Mouse (Mus musculus): ENCODE measurements around the gene Aebp2. TPM values are rescaled to one million over a fixed set of nuclear protein-coding genes. Genes with fewer than 3 reads are reported as not detected.
A peak's percentile ranks its signal among the peaks of the same experiment; 100 is the strongest.

Aebp2 gene
- total RNA-seq, 4 experiments from 2014 or later: 32.8 to 40.1 (median 34.9) TPM

DNA sequence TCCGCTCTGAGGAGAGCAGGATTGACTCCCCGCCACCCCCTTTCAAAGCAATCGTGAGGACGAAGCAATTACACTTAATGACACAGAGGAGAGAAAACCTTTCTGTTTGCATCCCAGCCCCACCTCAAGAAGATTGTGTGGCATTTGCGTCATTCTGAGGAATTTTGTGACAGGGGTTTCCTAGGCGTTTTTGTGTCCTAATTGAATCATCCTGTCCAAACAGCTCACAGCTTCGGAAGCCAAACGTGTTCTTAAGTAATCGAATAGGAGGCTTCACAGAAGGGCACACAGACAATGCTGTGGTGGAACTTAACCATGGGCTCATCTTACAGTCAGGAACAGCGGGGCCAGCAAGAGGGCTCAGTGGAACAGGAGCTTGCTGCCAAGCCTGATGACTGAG lies 15.9 kb upstream of the Aebp2 start:
- no peak for DNase-seq (ENCODE audit: low spot score)

DNA sequence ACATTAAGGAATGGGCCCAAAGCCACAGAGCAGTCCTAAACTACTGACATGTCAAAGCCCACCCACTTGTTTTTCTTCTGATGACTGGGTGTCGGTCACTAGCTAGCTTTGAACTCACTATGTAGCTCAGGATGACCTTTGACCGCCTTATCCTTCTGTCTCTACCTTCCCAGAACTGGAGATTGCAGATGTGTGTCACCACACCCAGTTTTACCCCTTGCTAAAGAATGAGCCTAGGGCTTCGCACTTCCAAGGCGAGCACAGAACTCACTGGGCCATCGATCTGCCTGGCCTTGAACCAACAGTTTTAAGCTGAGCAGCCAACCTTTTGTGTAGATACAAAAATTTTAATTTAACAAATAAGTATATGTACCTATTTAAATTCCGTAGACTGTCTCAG lies 13.8 kb upstream of the Aebp2 start:
- DNase-seq (ENCODE audit: low spot score): no peak

DNA sequence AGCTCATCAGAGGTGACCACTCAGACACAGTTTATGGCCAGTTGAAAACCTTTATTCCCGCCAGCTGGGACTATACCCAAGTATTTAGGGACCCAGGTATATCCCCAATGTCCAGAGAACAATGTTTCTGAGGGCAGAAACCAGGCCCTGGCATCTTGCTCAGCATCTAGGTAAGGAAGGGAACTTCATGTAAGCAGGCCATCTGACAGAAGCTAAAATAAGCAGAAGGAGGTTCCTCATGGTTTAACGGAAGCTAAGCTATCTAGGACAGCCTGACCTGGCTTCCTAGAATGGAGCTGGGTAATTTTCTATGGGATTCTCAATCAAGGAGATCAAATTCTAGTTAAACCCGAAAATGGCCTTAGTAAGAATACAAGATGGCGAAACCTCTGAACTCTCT lies 12.9 kb upstream of the Aebp2 start:
- no peak for DNase-seq (ENCODE audit: low spot score)

DNA sequence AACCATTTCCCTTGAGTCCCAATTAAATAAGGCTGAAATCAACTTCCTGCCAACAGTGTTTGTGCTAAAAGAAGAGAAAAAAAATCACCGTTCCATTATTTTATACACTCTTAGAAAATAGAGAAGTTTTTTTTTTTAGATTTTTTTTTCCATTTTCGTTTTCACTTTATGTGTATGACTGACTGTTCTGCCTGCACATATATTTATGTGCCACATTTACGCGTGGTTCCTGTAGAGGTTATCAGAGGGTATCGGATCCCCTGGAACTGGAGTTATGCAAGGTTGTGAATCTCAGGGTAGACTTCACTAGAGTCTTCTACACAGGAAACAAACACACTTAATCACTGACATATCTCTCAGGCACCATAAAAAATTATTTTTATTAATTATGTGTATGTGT lies 12.3 kb upstream of the Aebp2 start:
- DNase-seq (ENCODE audit: low spot score): no peak

DNA sequence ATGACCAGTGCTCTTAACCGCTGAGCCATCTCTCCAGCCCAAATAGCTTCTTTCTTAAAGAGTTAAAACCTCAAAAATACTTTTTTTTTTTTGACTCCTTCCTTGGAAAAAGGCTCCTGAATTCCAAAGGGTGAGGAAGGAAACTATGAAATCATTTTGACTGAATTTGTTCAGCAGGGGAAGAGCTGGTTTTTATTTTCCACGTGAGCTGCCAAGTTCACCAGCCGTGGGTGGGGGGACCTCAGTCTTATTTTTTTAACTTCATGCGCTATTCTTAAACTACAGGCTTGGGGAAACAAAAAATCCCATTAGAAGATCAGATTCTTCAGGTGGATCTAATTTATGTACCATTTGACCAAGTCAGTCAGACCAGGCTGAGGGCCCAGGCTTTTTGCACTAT lies 11.2 kb upstream of the Aebp2 start:
- no peak for DNase-seq (ENCODE audit: low spot score)

DNA sequence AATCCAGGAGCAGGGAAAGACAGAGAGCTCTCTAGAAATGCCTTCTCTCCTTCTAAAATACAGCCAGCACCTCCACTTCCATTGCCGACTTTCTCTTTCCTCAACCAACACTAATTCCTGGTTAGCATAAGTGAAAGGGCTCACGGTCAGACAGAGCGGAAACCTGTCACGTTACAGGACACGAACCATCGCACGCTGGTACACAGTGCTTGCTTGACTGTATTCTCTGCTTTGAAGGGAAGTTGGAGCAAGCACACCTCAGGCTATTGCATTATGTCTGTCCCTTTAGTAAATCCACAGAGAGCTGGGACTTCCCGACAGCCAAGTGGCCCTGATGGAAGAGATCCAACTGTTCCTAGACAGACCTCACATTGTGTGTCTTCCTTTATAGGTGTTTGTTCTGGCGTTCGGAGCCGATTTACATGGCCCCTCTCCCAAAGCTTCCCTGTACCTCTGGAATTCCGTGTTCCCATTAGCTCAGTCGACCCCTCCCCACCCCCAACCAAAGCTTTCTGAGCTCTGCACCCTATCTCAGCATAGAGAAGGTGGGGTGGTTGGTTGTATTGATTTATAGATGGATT lies 10.5 kb upstream of the Aebp2 start:
- peak; percentile 14 for DNase-seq (ENCODE audit: low spot score)

DNA sequence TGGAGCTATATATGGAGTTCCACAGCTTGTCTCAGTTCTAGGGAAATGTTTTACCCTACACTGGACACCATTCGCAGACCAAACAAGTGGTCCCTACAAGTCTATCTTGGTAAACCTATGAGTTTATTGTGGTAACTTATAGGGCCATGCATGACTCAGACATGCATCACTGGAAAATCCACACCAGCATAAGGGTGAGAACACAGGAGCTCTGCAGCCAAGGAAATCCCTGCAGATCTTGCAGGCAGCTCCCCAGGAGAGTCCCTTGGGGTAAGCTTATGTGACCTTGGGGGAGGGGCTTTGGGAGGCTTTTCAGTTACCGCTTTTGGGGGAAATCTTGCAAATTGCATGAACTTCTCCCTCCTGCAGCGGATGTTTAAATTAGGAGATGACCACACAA lies 8.6 kb upstream of the Aebp2 start:
- no peak for DNase-seq (ENCODE audit: low spot score)

DNA sequence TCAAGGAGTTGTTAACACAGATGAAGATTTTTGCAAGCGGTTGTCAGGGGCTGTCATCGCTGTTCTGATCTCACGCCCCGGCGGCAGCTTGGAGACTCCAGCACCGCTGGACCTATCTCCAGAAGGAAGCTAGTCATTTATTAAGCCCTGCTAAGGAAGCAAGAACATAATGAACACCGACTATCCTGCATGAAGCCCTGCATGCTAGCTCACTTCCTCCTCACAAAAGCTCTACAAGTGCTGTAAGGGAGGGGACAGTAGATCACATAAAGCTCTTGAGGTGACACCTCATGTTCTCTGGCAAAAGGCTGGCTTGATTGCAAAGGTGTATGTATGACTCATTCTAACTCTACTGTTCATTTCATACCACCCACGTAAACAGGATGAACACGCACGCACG lies 7.8 kb upstream of the Aebp2 start:
- DNase-seq (ENCODE audit: low spot score): no peak

DNA sequence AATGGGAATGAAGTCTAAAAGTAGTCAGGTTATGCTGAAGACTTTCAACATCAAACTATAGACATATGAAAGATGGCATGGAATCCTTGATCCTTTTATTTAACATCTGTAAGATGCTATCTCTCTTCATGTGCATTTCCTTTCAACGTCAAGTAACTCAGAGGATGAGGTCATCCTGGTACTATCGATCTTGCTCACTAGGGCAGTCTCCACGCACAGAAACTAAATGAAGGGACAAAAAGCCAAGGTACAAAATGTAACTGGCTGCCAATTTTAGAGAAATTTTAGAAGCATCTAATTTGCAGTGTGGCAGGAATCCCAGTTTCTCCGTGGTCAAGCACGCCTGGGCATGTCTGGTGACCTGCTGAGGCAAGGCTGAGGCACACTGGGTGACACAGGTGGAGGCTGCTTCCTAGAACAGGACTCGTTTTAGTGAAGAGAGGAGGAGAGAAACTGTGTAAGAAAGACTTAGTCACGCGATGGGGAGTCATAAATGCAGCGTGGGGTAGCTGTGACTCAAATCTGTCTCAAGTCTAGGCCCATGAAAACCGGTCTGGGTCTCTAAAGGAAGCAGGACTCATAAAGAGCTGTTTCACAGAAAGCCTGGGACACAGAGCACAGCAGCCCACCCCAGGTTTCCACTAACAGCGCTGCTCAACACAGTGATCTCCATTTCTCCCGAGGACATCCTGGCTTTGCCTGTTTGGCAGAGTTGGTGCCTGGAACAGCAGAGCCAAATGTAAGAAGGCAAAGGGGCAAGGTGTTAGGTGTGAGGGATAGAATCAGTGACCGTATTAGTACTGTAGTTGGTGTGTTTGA lies 1.7 kb upstream of the Aebp2 start:
- DNase-seq (ENCODE audit: low spot score): no peak

DNA sequence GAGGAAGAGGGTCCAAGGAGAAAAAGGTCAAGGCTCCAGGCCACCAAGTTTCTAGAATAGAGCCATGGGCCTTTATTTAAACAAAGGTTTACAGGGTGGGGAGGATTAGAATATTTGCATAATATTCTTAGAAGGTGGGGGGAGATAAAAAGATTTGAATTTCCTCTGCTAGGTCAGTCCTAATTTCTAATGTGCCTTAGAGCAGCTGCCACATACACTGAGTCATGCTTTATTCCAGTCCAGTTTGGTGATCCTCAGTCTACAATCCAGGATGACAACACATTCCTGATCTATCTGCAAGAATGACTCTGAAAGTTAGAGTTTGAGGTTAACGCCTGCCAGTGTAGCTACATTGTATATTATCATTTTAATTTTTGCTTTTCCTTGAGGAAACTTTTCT lies 841 bp upstream of the Aebp2 start:
- DNase-seq (ENCODE audit: low spot score): no peak

DNA sequence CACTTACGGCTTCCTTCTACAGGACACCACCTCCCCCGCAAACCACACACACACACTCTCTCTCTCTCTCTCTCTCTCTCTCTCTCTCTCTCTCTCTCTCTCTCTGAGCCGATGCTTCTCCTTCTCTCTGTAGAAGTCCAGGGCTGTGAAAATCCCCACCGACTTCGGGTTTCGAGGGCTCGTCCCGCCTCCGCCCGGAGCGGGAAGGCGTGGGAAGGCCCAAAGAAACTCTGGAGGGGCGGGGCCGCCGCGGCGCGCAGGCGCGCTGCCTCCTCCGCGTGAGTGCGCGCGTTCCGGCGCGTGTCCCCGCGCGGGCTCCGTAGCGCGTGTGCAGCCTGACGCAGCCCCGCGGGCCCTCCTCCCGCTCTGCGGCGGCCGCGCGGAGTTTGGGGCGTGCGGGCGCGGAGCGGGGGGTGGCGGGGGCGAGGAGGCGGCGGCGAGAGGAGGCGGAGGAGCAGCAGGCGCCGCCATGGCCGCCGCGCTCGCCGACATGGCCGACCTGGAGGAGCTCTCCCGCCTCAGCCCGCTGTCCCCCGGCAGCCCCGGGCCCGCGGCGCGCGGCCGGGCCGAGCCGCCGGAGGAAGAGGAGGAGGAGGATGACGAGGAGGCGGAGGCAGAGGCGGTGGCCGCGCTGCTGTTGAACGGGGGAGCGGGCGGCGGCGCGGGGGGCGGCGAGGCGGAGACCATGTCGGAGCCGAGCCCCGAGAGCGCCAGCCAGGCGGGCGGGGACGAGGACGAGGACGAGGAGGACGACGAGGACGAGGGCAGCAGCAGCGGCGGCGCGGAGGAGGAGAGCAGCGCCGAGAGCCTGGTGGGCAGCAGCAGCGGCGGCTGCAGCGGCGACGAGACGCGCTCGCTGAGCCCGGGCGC lies 998 bp downstream of the Aebp2 start:
- DNase-seq (ENCODE audit: low spot score): peak; percentile 88

DNA sequence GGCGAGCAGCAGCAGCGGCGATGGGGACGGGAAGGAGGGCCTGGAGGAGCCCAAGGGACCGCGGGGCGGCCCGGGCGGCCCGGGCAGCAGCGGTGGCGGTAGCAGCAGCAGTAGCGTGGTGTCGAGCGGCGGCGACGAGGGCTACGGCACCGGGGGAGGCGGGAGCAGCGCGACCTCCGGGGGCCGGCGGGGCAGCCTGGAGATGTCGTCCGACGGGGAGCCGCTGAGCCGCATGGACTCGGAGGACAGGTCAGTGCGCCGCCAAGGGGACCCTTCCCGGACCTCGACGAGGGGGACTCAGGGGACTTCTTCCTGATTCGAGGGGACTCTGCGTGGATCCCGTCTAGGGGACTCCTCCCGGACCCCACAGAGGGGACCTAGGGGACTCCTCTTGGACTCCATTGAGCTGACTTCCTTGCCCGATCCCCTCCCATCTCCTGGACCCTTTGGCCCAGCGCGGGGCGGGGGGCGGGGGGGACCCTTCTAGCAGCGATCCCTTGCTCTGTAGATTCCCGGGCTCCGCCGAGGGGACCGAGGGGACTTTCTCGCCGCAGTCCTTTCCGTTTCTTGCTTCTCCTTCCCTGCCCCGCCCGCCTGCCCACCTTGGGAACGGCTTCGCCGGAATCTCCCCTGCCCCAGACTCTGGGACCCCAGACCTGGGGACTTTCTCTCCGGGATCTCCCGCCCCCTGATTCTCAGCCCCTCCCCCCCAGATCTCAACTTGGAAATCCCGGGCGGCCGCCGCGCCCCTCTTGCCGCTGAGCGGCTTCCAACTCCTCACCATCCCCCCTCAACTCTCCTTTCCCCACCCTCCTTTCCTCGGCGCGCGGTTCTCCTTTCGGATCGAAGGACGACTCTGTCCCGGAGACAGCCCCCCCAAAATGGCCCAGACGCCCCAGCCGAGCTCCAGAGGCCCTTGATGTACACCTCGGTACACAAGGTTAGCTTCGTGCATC lies 1.9 kb downstream of the Aebp2 start:
- peak; percentile 18 for DNase-seq (ENCODE audit: low spot score)

DNA sequence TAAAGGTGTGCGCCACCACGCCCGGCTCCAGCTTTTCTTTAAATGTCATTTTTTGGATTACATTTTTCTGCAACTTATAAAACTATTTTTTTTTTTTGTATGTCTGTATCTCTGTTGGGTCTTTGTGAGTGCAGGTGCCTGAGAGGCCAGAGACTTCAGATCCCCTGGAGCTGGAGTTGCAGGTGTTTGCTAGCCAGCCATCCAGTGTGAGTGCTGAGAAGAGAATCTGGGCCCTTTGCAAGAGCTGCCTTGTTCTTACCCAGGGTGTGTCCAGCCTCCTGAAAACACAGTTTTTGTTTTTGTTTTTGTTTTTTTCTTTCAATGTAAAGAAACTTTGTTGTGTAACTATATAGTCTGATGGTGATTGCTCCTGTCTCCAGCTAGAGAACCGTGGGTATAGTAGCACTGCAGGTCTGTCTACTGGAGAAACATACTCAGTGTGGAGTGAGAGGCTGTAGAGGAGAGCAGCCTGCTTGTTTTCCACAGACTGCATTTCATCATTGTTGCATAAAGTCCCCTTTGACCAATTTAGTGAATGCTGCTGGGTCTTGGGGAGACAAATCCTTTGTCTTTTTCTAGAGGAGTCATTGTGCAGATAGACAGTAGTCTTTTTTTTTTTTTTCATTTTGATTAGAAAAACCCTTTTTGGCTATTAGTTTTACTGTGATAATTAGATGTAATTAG lies 6.9 kb downstream of the Aebp2 start:
- DNase-seq (ENCODE audit: low spot score): no peak

DNA sequence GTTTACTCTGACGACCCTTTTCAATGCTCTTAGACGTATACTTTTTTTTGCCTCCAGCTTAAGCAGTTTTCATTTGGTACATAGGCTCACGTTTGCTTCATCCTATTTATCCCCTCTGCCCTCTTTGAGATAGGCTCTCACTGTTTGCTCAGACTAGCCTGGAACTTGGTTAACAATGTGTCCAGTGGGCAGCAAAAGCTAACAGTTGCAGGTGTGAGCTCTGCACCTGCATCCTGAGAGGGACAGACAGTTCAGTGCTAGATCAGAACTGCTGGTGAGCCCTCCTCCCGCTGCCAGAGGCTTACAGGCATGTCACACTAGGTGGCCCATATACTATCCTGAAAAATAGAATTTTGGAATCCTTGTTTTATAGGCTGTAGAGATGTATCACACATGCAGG lies 7.8 kb downstream of the Aebp2 start:
- no peak for DNase-seq (ENCODE audit: low spot score)

DNA sequence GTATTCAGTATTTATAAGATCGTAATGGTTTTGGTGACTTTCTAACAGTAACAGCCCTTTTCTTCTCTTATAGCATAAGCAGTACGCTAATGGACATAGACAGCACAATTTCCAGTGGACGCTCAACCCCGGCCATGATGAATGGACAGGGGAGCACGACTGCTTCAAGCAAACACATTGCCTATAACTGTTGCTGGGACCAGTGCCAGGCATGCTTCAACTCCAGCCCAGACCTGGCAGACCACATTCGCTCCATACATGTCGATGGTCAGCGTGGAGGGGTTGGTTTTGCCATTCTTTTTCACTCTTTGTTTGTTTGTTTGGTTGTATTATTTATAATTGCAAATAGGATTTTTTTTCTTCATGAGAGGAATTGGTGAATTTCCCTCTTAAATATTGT lies 11.2 kb downstream of the Aebp2 start:
- DNase-seq (ENCODE audit: low spot score): no peak

DNA sequence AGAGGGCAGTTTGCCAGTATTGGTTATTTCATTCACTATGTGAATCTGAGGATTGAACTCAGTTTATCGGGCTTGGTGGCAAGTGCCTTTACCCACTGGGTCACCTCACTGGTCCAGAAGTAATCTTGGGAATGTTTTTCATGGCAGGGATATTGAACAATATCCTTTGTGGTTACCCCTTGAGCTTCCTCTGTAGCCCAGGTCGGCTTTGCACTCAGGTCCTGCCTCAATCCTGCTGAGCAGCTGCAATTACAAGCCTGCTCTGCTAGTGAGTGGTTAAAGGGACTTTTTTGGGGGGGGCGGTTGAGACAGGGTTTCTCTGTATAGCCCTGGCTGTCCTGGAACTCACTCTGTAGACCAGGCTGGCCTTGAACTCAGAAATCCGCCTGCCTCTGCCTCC lies 13.8 kb downstream of the Aebp2 start:
- DNase-seq (ENCODE audit: low spot score): no peak

DNA sequence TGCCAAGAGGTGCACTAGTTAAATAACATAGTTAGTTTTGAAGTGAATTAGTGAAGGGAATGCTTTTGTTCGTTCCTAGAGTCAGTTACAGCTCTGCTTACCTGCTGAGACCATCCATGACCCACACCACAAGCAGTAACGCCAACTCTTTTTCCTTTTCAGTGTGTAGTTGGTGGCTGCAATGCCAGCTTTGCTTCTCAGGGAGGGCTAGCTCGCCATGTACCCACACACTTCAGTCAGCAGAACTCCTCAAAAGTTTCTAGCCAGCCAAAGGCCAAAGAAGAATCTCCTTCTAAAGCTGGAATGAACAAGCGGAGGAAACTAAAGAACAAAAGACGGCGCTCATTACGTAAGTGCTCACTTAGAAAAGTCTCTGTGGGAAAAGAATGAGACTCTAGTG lies 19.5 kb downstream of the Aebp2 start:
- no peak for DNase-seq (ENCODE audit: low spot score)

DNA sequence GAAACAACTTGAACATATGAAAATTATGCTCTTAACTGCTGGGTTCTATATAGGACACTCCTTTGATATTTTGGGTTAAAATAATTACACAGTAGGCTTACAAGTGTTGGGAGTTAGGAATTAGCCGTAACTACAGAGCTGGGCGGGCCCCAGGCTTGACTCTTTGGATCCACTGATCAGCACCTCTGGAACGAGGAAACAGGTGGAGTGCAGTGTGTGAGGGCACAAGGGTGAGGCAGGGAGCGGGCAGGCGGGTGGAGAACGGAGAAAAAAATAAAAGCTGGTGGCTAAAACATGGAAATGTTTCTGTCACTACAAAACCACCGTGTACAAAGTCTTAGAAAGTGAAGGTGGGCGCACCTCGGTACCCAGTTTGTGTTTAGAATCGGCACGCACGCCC lies 20.2 kb downstream of the Aebp2 start:
- no peak for DNase-seq (ENCODE audit: low spot score)

DNA sequence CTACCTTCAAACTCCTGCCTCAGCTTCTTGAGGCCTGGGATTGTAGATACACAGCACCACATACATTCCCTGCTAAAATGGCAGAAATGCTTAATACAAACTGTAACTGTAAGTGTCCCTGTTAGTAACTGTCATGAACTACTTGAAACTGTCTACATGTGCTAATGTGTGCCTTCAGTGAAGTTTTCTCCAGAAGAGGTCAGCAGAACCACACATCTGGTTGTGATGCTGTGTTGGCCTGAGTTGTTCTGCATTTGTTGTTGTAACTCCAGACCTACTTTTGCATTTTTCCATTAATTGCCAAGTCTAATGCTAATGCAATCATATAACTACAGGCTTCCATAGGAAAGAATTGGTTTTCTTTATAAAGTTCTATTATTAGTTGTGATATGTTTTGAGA lies 23.5 kb downstream of the Aebp2 start:
- no peak for DNase-seq (ENCODE audit: low spot score)

DNA sequence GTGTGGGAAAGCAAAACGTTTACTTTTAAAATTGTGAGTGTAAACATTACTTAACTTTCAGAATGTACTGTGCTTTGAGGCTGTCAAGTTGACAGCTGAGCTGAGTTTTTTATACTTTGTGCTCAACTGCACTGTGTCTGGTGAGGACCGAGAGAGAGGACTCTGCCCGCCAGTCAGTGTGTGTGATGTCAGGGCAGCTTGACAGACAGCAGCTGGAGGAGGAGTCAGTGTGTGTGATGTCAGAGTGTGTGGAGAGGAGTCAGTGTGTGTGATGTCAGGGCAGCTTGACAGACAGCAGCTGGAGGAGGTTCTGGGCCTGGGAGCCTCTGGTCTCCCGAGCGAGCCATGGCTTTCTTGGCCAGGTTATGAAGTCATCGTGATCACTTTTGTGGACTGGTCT lies 24.4 kb downstream of the Aebp2 start:
- peak; percentile 7 for DNase-seq (ENCODE audit: low spot score)

DNA sequence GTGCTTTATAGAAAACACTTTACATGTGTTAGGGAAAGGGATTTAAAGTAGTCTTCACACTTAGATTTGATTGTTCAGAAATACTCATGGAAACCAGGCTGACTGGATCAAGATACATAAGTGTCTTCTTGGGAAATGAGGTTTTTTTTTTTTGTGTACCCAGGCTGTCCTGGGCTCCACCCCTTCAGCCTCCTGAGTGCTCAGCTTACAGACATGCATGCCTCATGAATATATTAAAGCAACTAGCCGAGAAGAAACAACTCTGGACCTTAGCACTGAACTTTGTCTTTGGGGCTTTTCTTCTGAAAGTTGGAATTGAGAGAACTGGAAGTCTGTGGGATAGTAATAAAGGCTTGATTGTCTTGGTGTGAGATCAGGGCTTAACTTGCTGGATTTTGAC lies 27.3 kb downstream of the Aebp2 start:
- no peak for DNase-seq (ENCODE audit: low spot score)

Data from heart, adult 8-10 months (tissue).